ENCODE assay signal across 23 mouse cellular contexts in the genomic region with DNA sequence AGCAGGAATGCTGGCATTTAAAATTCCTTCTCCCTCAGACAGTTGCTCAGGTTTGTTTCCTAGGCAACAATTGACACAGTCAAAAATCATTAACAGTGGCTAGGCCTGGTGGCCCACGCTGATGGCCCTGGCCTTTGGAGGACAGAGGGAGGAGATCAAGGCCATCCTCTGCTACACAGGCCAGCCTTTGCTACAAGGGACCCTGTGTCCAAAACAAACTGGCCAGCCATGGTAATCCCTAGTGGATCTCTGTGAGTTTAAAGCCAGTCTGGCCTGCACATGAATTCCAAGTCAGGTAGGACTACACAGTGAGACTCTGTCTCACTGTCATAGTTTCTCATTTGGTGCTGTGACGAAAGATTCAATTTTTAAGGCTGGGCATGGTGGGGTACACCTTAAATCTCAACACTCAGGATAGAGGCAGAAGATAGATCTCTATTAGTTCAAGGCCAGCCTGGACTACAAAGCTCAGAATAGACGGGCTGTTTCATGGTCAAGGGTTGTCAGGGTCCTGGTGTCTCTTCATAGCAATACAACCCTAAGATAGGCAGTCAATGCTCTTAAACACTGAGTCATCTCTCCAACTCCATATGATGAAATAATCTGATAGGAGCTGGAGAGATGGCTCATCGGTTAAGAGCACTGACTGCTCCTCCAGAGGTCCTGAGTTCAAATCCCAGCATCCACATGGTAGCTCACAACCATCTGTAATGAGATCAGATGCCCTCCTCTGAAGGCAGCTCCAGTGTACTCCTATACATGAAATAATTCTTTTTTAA. TPM values are rescaled to one million over a fixed set of nuclear protein-coding genes. Genes with fewer than 3 reads are reported as not detected.
DNase-seq lines count a peak whose midpoint lies in the region; ATAC-seq and TF ChIP-seq lines count a peak whose summit lies in the region.
"Had no signal": no experiment of that assay in that cellular context is flagged by ENCODE, and none has a peak within 500 bp of the region (broad histone marks: within the 10 kb centered on the region; RNA-seq: fewer than 3 reads in every experiment).

No protein-coding gene starts in this region.

- ATAC-seq in heart, embryonic 12.5 days (ENCODE audit: insufficient number of reproducible peaks, low FRiP score): no peak
- ATAC-seq in liver, postnatal 0 days: peak; percentile 32; the same call in 1 of the 2 replicates
- ATAC-seq: forebrain, embryonic 13.5 days; forebrain, postnatal 0 days; intestine, embryonic 16.5 days had no signal

- peak; percentile 67 for DNase-seq in adrenal gland, adult 2 months
- DNase-seq in adrenal gland, postnatal 10 days: no peak
- peak; percentile 83 for DNase-seq in heart, adult 11 months
- no peak for DNase-seq in liver, postnatal 0 days
- DNase-seq in liver: no peak
- DNase-seq in urinary bladder, postnatal 36 days (ENCODE audit: low spot score in 2 of 2): no peak
- DNase-seq: cerebellum, adult 2 months; cerebellum, postnatal 10 days; forebrain, postnatal 0 days; gastrocnemius, postnatal 36 days; heart, adult 18-20 months; heart, postnatal 36 days had no signal

- WGBS in heart, embryonic 12.5 days: 75% methylated on average over 4 of the region's 4 CpGs
- 77% methylated on average over 4 of the region's 4 CpGs for WGBS in liver, postnatal 0 days (ENCODE audit: insufficient replicate concordance)

- H3K9me3 ChIP-seq in heart, embryonic 12.5 days (replicated peaks): no peaks in the 10 kb centered on the region
- H3K9me3 ChIP-seq in liver, postnatal 0 days (ENCODE audit: low read length): no peaks in the 10 kb centered on the region
- H3K9me3 ChIP-seq: embryonic facial prominence, embryonic 10.5 days; forebrain, embryonic 13.5 days; heart, embryonic 10.5 days; hindbrain, embryonic 15.5 days had no signal

- peaks cover 34% of the 10 kb centered on the region for H3K4me1 ChIP-seq in heart, embryonic 12.5 days (replicated peaks)
- peaks cover 12% of the 10 kb centered on the region for H3K4me1 ChIP-seq in liver, postnatal 0 days (ENCODE audit: insufficient read depth)
- H3K4me1 ChIP-seq: forebrain, embryonic 13.5 days had no signal

- no peaks in the 10 kb centered on the region for H3K36me3 ChIP-seq in heart, embryonic 12.5 days
- H3K36me3 ChIP-seq in liver, postnatal 0 days (replicated peaks; ENCODE audit: insufficient read depth, low read length): no peaks in the 10 kb centered on the region
- H3K36me3 ChIP-seq: embryonic facial prominence, embryonic 10.5 days; heart, embryonic 10.5 days; hindbrain, embryonic 15.5 days had no signal

- H3K4me2 ChIP-seq in heart, embryonic 12.5 days: no peak overlapping the region
- H3K4me2 ChIP-seq in liver, postnatal 0 days (ENCODE audit: low read depth, low read length): no peak overlapping the region
- H3K4me2 ChIP-seq: forebrain, embryonic 13.5 days; hindbrain, embryonic 15.5 days had no signal

- TF ChIP-seq EP300 in liver, postnatal 0 days (IDR thresholded peaks at IDR 0.05; ENCODE audit: low read depth): no peak

- no peaks in the 10 kb centered on the region for H3K27me3 ChIP-seq in heart, embryonic 12.5 days (replicated peaks)
- no peaks in the 10 kb centered on the region for H3K27me3 ChIP-seq in liver, postnatal 0 days (ENCODE audit: insufficient read depth, low read length)
- H3K27me3 ChIP-seq: forebrain, embryonic 13.5 days; hindbrain, embryonic 15.5 days had no signal

- TF ChIP-seq CTCF in liver, postnatal 0 days (IDR thresholded peaks at IDR 0.05; ENCODE audit: low read depth): no peak

- H3K9ac ChIP-seq in heart, embryonic 12.5 days: no peak overlapping the region
- H3K9ac ChIP-seq in liver, postnatal 0 days (replicated peaks): no peak overlapping the region
- H3K9ac ChIP-seq: forebrain, embryonic 13.5 days; forebrain, postnatal 0 days; hindbrain, embryonic 15.5 days had no signal

- no peak overlapping the region for H3K4me3 ChIP-seq in heart, embryonic 12.5 days
- H3K4me3 ChIP-seq in liver, postnatal 0 days (ENCODE audit: low read depth, low read length): no peak overlapping the region
- H3K4me3 ChIP-seq: embryonic facial prominence, embryonic 10.5 days; forebrain, embryonic 13.5 days; heart, embryonic 10.5 days; hindbrain, embryonic 15.5 days had no signal

- H3K27ac ChIP-seq in heart, embryonic 12.5 days (ENCODE audit: poor library complexity, severe bottlenecking): no peak overlapping the region
- H3K27ac ChIP-seq in liver, postnatal 0 days (ENCODE audit: low read depth): no peak overlapping the region
- H3K27ac ChIP-seq: embryonic facial prominence, embryonic 10.5 days; forebrain, embryonic 13.5 days; heart, embryonic 10.5 days; hindbrain, embryonic 15.5 days had no signal

RNA-seq across cellular contexts. Expression of a gene that starts 20.2 kb away (rescaled TPM):
- 100 to 1,000 TPM; 419 to 486 TPM for total RNA-seq in adrenal gland, adult 2 months (2021)
- polyA plus RNA-seq in adrenal gland, adult 2 months (2012; rRNA removed): 23.1 and 24.7 TPM in 2 replicates
- 100 to 1,000 TPM; 348 to 351 TPM for total RNA-seq in adrenal gland, postnatal 10 days (2021)
- 528 and 544 TPM in 2 replicates for polyA plus RNA-seq in heart, embryonic 12.5 days (2016; fragmentation: Nextera tagmentation; extraction: Ambion mirVana)
- polyA plus RNA-seq in liver, postnatal 0 days (2015; fragmentation: Nextera tagmentation; extraction: Ambion mirVana): 216 and 227 TPM in 2 replicates

RNA-seq across cellular contexts. Expression of a gene that starts 31.9 kb away (rescaled TPM):
- not detected for total RNA-seq in adrenal gland, adult 2 months (2021)
- not detected in 2 replicates for polyA plus RNA-seq in adrenal gland, adult 2 months (2012; rRNA removed)
- not detected for total RNA-seq in adrenal gland, postnatal 10 days (2021)
- not detected in 2 replicates for polyA plus RNA-seq in heart, embryonic 12.5 days (2016; fragmentation: Nextera tagmentation; extraction: Ambion mirVana)
- not detected in 2 replicates for polyA plus RNA-seq in liver, postnatal 0 days (2015; fragmentation: Nextera tagmentation; extraction: Ambion mirVana)
- total RNA-seq: ES-E14; forebrain, postnatal 0 days; gastrocnemius, adult 8-10 months; gastrocnemius, postnatal 36 days; heart, adult 18-20 months; heart, postnatal 36 days had no signal
- polyA plus RNA-seq: cerebellum, adult 2 months; embryonic facial prominence, embryonic 10.5 days; embryonic facial prominence, embryonic 14.5 days; forebrain, embryonic 13.5 days; forebrain, postnatal 0 days; heart, embryonic 10.5 days; heart, embryonic 16.5 days; hindbrain, embryonic 11.5 days; hindbrain, embryonic 15.5 days had no signal

RNA-seq across cellular contexts. Expression of a gene that starts 52.6 kb away (rescaled TPM):
- not detected for total RNA-seq in adrenal gland, adult 2 months (2021)
- 0.16 and 0.33 TPM in 2 replicates for polyA plus RNA-seq in adrenal gland, adult 2 months (2012; rRNA removed)
- not detected for total RNA-seq in adrenal gland, postnatal 10 days (2021)
- polyA plus RNA-seq in heart, embryonic 12.5 days (2016; fragmentation: Nextera tagmentation; extraction: Ambion mirVana): not detected in 2 replicates
- 0.42 and 6.5 TPM in 2 replicates for polyA plus RNA-seq in liver, postnatal 0 days (2015; fragmentation: Nextera tagmentation; extraction: Ambion mirVana)
- total RNA-seq: ES-E14; forebrain, postnatal 0 days; gastrocnemius, adult 8-10 months; gastrocnemius, postnatal 36 days; heart, adult 18-20 months; heart, postnatal 36 days had no signal
- polyA plus RNA-seq: cerebellum, adult 2 months; embryonic facial prominence, embryonic 10.5 days; forebrain, embryonic 13.5 days; forebrain, postnatal 0 days; heart, embryonic 10.5 days; hindbrain, embryonic 11.5 days; hindbrain, embryonic 15.5 days had no signal

Comparison
In these comparisons a context has a peak if more than half of its experiments do, and no peak if none do; other contexts are left out.
1. DNase-seq: peak in adrenal gland, adult 2 months (single experiment) and heart, adult 11 months (single experiment); none in adrenal gland, postnatal 10 days (single experiment), liver, postnatal 0 days (single experiment), liver (single experiment) and urinary bladder, postnatal 36 days (0 of 2).